Mouse (Mus musculus): ENCODE results near the gene Gm10100. TPM values are rescaled to one million over a fixed set of nuclear protein-coding genes. Genes with fewer than 3 reads are reported as not detected.
"Not testable (repeated sequence)": the region's sequence is repeated elsewhere in the genome, so short reads cannot be mapped to it uniquely, and the experiment has no call there.

Gene Gm10100
- polyA plus RNA-seq, 1 experiment from 2014 or later = not detected

DNA sequence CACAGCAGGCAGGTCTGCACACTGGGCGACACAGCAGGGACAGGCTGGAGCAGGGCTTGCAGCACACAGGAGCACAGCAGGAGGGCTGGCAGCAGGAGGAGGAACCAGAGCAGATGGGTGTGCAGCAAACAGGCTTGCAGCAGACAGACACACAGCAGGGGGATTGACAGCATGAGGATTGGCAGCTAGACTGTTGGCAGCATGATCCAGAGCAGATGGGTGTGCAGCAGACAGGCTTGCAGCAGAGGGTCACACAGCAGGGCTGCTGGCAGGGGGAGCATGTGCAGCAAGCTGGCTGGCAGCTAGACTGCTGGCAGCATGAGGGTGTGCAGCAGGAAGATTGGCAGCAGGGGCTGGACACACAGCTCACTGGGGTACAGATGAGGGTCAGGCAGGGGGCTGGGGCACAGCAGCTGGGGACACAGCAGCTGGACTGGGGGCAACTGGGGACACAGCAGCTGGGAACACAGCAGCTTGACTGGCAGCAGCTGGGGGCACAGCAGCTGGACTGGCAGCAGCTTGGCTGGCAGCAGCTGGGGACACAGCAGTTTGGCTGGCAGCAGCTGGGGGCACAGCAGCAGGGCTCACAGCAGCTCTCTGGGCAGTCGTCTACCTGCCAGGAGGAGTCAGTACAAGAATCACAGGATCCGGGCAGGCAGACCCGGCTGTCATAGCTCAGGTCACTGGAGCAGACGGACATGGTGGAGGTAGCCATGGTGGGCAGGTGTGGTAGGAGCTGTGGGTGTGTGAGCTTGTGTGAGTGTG lies 15.8 kb downstream of the Gm10100 start, which contains the start of gene Gm18596:
Gene Gm18596, minus strand, starts transcription at position 715 of the 765 bp plus-strand sequence.
- not testable (repeated sequence) for H3K27ac ChIP-seq (ENCODE audit: low read length); H3K9ac ChIP-seq (ENCODE audit: low read depth, low read length); H3K4me2 ChIP-seq (ENCODE audit: low read depth, low read length); H3K9me3 ChIP-seq (ENCODE audit: control insufficient read depth, low read length); H3K4me3 ChIP-seq (ENCODE audit: low read length); ATAC-seq; H3K4me1 ChIP-seq (ENCODE audit: control insufficient read depth, insufficient read depth, low read length); H3K27me3 ChIP-seq (replicated peaks; ENCODE audit: control insufficient read depth, insufficient read depth, low read length); H3K36me3 ChIP-seq (ENCODE audit: control insufficient read depth, insufficient read depth, low read length)
- WGBS = 60% methylated on average over 4 of the region's 5 CpGs

GRCm38 (mm10) chr10:77750686-77751085 lies 24.4 kb downstream of the Gm10100 start:
- H3K36me3 ChIP-seq (ENCODE audit: control insufficient read depth, insufficient read depth, low read length); ATAC-seq; H3K4me2 ChIP-seq (ENCODE audit: low read depth, low read length); H3K9ac ChIP-seq (ENCODE audit: low read depth, low read length); H3K4me1 ChIP-seq (ENCODE audit: control insufficient read depth, insufficient read depth, low read length); H3K27me3 ChIP-seq (replicated peaks; ENCODE audit: control insufficient read depth, insufficient read depth, low read length); H3K4me3 ChIP-seq (ENCODE audit: low read length); H3K27ac ChIP-seq (ENCODE audit: low read length); H3K9me3 ChIP-seq (ENCODE audit: control insufficient read depth, low read length): not testable (repeated sequence)
- WGBS = 62% methylated on average over 1 of the region's 1 CpGs

DNA sequence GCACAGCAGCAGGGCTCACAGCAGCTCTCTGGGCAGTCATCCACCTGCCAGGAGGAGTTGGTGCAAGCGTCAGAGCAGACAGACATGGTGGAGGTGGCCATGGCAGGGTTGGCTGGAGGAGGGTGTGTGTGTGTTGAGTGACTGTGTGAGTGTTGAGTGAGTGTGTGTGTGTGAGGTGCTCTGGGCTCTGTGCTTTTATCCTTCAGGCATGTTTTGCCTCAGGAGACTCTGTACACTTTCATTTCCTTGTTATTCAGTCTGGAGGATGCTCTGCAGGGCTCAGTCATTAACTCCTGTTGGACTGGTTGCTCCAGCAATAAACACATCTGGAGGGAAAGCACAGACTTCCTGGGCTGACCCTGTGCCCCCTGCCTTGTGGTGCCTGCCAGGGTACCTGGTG lies 25.0 kb downstream of the Gm10100 start, which contains the start of gene Gm9736:
Gene Gm9736, minus strand, starts transcription at position 101 of the 400 bp plus-strand sequence.
- H3K9ac ChIP-seq (ENCODE audit: low read depth, low read length); H3K4me1 ChIP-seq (ENCODE audit: control insufficient read depth, insufficient read depth, low read length); H3K4me2 ChIP-seq (ENCODE audit: low read depth, low read length); H3K27me3 ChIP-seq (replicated peaks; ENCODE audit: control insufficient read depth, insufficient read depth, low read length); ATAC-seq; H3K36me3 ChIP-seq (ENCODE audit: control insufficient read depth, insufficient read depth, low read length); H3K4me3 ChIP-seq (ENCODE audit: low read length); H3K9me3 ChIP-seq (ENCODE audit: control insufficient read depth, low read length); H3K27ac ChIP-seq (ENCODE audit: low read length): not testable (repeated sequence)
- 75% methylated on average over 1 of the region's 1 CpGs for WGBS

- H3K4me2 ChIP-seq (ENCODE audit: low read depth, low read length); H3K36me3 ChIP-seq (ENCODE audit: control insufficient read depth, insufficient read depth, low read length); H3K27ac ChIP-seq (ENCODE audit: low read length); H3K4me1 ChIP-seq (ENCODE audit: control insufficient read depth, insufficient read depth, low read length); H3K4me3 ChIP-seq (ENCODE audit: low read length); H3K9me3 ChIP-seq (ENCODE audit: control insufficient read depth, low read length); ATAC-seq; H3K27me3 ChIP-seq (replicated peaks; ENCODE audit: control insufficient read depth, insufficient read depth, low read length); H3K9ac ChIP-seq (ENCODE audit: low read depth, low read length): not testable (repeated sequence)
- 56% methylated on average over 3 of the region's 3 CpGs for WGBS
These were observed 26.0 kb downstream of the Gm10100 start for GRCm38 (mm10) chr10:77752312-77752711.

GRCm38 (mm10) chr10:77753448-77753847 lies 27.2 kb downstream of the Gm10100 start:
- no peak for ATAC-seq
- no peaks in the 10 kb centered on the region for H3K4me1 ChIP-seq (ENCODE audit: control insufficient read depth, insufficient read depth, low read length)
- H3K4me2 ChIP-seq (ENCODE audit: low read depth, low read length) = no peak overlapping the region
- H3K4me3 ChIP-seq (ENCODE audit: low read length) = no peak overlapping the region
- H3K36me3 ChIP-seq (ENCODE audit: control insufficient read depth, insufficient read depth, low read length) = no peaks in the 10 kb centered on the region
- H3K9ac ChIP-seq (ENCODE audit: low read depth, low read length) = no peak overlapping the region
- no peak overlapping the region for H3K27ac ChIP-seq (ENCODE audit: low read length)
- no peaks in the 10 kb centered on the region for H3K27me3 ChIP-seq (replicated peaks; ENCODE audit: control insufficient read depth, insufficient read depth, low read length)
- H3K9me3 ChIP-seq (ENCODE audit: control insufficient read depth, low read length) = no peaks in the 10 kb centered on the region

- H3K4me1 ChIP-seq (ENCODE audit: control insufficient read depth, insufficient read depth, low read length); ATAC-seq; H3K36me3 ChIP-seq (ENCODE audit: control insufficient read depth, insufficient read depth, low read length); H3K27ac ChIP-seq (ENCODE audit: low read length); H3K9ac ChIP-seq (ENCODE audit: low read depth, low read length); H3K4me2 ChIP-seq (ENCODE audit: low read depth, low read length); H3K4me3 ChIP-seq (ENCODE audit: low read length); H3K9me3 ChIP-seq (ENCODE audit: control insufficient read depth, low read length); H3K27me3 ChIP-seq (replicated peaks; ENCODE audit: control insufficient read depth, insufficient read depth, low read length): not testable (repeated sequence)
- no CpG with 5 or more reads among the region's 1 CpGs for WGBS
These were observed 33.3 kb downstream of the Gm10100 start, which contains the start of gene Gm3233 for GRCm38 (mm10) chr10:77759582-77759981. Gm3233 (minus strand) TSS chr10:77759682.

- H3K4me2 ChIP-seq (ENCODE audit: low read depth, low read length) = no peak overlapping the region
- no peak overlapping the region for H3K4me3 ChIP-seq (ENCODE audit: low read length)
- H3K9ac ChIP-seq (ENCODE audit: low read depth, low read length) = no peak overlapping the region
- 85% methylated on average over 1 of the region's 1 CpGs for WGBS
- H3K9me3 ChIP-seq (ENCODE audit: control insufficient read depth, low read length) = no peaks in the 10 kb centered on the region
- no peak for ATAC-seq
- H3K36me3 ChIP-seq (ENCODE audit: control insufficient read depth, insufficient read depth, low read length) = no peaks in the 10 kb centered on the region
- H3K4me1 ChIP-seq (ENCODE audit: control insufficient read depth, insufficient read depth, low read length) = no peaks in the 10 kb centered on the region
- H3K27ac ChIP-seq (ENCODE audit: low read length) = no peak overlapping the region
- H3K27me3 ChIP-seq (replicated peaks; ENCODE audit: control insufficient read depth, insufficient read depth, low read length) = no peaks in the 10 kb centered on the region
These were observed 43.4 kb downstream of the Gm10100 start for GRCm38 (mm10) chr10:77769727-77770126.

GRCm38 (mm10) chr10:77771225-77771624 lies 44.9 kb downstream of the Gm10100 start, which contains the start of gene Gm3238:
Gm3238 (minus strand) TSS chr10:77771325.
- H3K36me3 ChIP-seq (ENCODE audit: control insufficient read depth, insufficient read depth, low read length); H3K4me1 ChIP-seq (ENCODE audit: control insufficient read depth, insufficient read depth, low read length); H3K9ac ChIP-seq (ENCODE audit: low read depth, low read length); H3K4me2 ChIP-seq (ENCODE audit: low read depth, low read length); H3K27me3 ChIP-seq (replicated peaks; ENCODE audit: control insufficient read depth, insufficient read depth, low read length); H3K4me3 ChIP-seq (ENCODE audit: low read length); H3K9me3 ChIP-seq (ENCODE audit: control insufficient read depth, low read length); H3K27ac ChIP-seq (ENCODE audit: low read length); ATAC-seq: not testable (repeated sequence)
- no CpG with 5 or more reads among the region's 1 CpGs for WGBS

DNA sequence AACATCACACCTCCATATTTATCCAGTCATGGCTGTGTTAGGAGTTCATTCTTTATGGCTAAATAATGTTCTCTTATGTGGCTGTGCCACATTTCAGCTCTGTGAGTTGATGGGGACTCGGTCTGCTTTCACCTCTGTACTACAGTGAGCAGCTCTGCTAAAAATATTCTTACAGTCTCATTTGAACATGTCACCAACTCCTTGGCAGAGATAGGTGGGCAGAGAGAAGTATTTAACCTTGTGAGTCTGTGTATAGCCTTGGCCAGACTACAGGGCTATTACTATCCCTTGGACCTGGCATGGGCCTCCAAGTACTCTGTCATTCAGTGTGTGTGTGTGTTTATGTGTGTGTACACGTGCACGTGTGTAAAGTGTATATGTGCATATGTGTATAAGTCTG lies 45.9 kb downstream of the Gm10100 start:
- H3K9ac ChIP-seq (ENCODE audit: low read depth, low read length); H3K4me3 ChIP-seq (ENCODE audit: low read length); ATAC-seq; H3K27me3 ChIP-seq (replicated peaks; ENCODE audit: control insufficient read depth, insufficient read depth, low read length); H3K4me2 ChIP-seq (ENCODE audit: low read depth, low read length); H3K4me1 ChIP-seq (ENCODE audit: control insufficient read depth, insufficient read depth, low read length); H3K27ac ChIP-seq (ENCODE audit: low read length); H3K36me3 ChIP-seq (ENCODE audit: control insufficient read depth, insufficient read depth, low read length); H3K9me3 ChIP-seq (ENCODE audit: control insufficient read depth, low read length): not testable (repeated sequence)
- WGBS = 80% methylated on average over 1 of the region's 3 CpGs

Data from intestine, embryonic 16.5 days (tissue).